Mouse (Mus musculus) ZHBTc4 (cell line): Measurements from ENCODE around the gene Zfp804a.

Source experiments
- DNase-seq: peaks from one replicate; pipeline ENCODE4 v3.0.0-alpha.2; 2011; ENCODE audit warnings: low read depth, low spot score

Gene Zfp804a

DNA sequence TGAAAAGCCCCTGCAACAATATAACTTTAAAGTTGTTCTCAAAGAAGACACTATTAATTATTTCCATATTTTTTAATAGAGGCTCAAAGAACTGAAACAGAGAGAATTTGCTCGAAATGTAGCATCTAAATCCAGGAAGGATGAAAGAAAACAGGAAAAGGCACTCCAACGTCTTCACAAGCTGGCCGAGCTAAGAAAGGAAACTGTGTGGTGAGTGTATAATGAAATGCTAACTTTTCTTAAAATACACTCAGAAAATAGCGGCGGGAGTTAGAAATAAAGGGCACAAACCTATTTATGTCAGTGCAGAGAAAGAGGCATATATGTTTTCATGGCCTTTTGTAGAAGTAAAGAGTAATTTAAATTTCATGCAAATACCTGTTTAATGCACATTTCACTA is 200.4 kb downstream of the Zfp804a start:
- DNase-seq, result no peak

- DNase-seq, result no peak
Measured at GRCm38 (mm10) chr2:82282591-82283269, 229.7 kb downstream of the Zfp804a start.

- DNase-seq, result no peak
Measured at GRCm38 (mm10) chr2:82294932-82295493, 242.0 kb downstream of the Zfp804a start.
